Mouse (Mus musculus) small intestine, adult 2 months (tissue): ENCODE measurements at regions not wholly inside any gene's neighbourhood (a gene's known extent, or its start where the extent isn't known, plus 50 kb on each side); places are given as distances from the start of the nearest gene placed in this dataset.

Experiments used
- CTCF ChIP-seq: fragments of 200-500 bp; IDR thresholded peaks from 2 replicates; pipeline ENCODE4 v1.5.1; 2012; ENCODE audit warnings: low read depth, mild to moderate bottlenecking, control low read depth, inconsistent platforms, low read length, moderate library complexity, mixed read lengths; ENCODE audit not compliant: insufficient replicate concordance, insufficient read length; ENCODE audit errors: extremely low read depth
- POLR2A ChIP-seq: fragments of 200-500 bp; IDR thresholded peaks from 2 replicates; pipeline ENCODE4 v1.6.1; 2012; ENCODE audit warnings: low read depth, mild to moderate bottlenecking, control low read depth, inconsistent platforms, low read length, moderate library complexity

DNA sequence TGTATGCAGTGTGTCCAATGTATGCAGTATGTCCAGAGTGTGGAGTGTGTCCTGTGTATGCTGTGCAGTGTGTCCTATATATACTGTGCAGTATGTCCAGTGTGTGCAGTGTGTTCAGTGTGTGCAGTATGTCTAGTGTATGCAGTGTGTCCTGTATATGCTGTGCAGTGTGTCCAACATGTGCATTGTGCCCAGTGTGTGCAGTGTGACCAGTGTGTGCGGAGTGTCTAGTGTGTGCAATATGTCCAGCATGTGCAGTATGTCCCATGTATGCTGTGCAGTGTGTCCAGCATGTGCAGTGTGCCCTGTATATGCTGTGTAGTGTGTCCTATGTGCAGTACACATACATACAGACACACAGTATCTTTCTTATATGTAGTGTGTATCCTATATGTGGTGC is 121.9 kb downstream of the Psmg1 start:
- TF ChIP-seq CTCF (no peak), POLR2A (no peak)
